Mouse (Mus musculus) left cerebral cortex, adult 9 months (tissue): ENCODE results near the gene Phc2.

ENCODE experiments used
- DNase-seq, 2 experiments: peaks; one replicate each; pipeline ENCODE4 v3.0.0; 2022; ENCODE audit warnings: low spot score in 2 of 2

The Phc2 gene

GRCm38 (mm10) chr4:128742379-128742970, 88.0 kb downstream of the Phc2 start:
- no peak for DNase-seq

- no peak for DNase-seq
Measured at GRCm38 (mm10) chr4:128743031-128743626, 88.6 kb downstream of the Phc2 start.

DNA sequence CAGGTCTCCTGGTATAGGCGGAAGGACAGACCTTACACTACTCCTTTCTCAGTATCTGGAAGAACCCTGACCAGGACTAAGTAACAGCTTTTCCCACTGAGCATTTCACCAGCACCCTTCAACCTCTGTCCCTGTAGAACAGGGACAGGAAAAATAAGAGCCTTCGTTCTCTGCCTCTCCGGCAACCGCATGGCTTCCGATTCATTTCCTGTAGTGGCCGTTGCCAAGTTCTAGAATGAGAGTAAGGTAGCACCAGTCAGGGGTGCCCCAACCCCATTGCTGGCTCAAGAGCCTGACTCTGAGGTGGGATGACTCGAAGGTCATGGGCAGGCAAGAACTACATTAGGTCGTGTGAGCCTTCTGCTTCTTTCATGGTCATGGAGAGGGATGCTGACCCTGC, 90.7 kb downstream of the Phc2 start:
- DNase-seq: no peak

DNA sequence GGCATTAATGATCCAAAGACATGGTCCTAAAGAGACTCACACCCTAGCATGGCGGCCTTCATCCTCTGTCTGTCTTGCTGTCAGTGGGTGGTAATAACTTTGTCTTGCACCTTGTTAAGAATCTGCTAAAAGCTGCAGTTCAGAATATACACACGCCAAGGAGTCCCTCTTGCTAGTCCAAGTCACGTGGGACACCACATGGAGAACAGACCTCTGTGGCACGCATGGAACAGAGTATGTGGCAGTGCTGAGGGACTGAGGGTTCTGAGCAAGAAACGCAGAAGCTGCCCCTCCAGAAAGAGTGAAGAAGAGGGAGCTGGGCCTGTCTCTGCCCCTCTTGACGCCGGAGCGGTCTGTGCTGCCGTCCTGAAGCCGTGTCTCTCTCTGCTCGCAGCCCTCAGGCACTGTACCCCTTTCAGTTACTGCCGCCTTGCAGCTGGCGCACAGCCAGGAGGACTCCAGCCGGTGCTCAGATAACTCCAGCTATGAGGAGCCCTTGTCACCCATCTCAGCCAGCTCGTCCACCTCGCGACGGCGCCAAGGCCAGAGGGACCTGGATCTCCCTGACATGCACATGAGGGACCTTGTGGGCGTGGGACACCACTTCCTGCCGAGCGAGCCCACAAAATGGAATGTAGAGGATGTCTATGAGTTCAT, 93.2 kb downstream of the Phc2 start:
- DNase-seq: no peak

- DNase-seq: no peak
Measured at GRCm38 (mm10) chr4:128748309-128748708, 93.8 kb downstream of the Phc2 start.

- DNase-seq: no peak
Measured at GRCm38 (mm10) chr4:128751006-128751405, 96.5 kb downstream of the Phc2 start.

- DNase-seq: no peak
Measured at GRCm38 (mm10) chr4:128752031-128752757, 97.7 kb downstream of the Phc2 start.

DNA sequence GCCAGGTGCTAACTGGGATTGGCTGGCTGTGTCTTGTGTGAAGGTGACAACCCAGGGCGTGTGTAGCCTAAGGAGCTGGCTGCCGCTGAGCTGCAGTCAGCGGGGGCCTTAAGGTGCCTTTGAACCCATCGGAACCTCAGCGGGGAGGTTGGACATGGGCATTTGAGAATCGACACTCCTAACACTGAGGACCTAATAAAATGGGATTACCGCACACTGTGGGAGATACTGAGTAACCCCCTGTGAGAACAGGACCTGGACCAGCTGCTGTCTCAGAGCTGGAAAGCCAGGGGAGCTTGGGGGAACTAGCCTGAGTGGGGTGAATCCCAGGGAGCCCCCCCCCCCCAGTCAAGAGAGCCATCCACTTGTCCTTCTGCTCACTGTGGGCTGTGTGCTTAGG, 99.1 kb downstream of the Phc2 start:
- DNase-seq: no peak

GRCm38 (mm10) chr4:128755064-128755463, 100.6 kb downstream of the Phc2 start, which contains the start of gene A3galt2:
TSS of gene A3galt2 (plus strand) at chr4:128755364.
- DNase-seq: no peak

GRCm38 (mm10) chr4:128755900-128756299, 101.4 kb downstream of the Phc2 start:
- DNase-seq: no peak

GRCm38 (mm10) chr4:128759214-128759613, 104.7 kb downstream of the Phc2 start:
- DNase-seq: no peak

DNA sequence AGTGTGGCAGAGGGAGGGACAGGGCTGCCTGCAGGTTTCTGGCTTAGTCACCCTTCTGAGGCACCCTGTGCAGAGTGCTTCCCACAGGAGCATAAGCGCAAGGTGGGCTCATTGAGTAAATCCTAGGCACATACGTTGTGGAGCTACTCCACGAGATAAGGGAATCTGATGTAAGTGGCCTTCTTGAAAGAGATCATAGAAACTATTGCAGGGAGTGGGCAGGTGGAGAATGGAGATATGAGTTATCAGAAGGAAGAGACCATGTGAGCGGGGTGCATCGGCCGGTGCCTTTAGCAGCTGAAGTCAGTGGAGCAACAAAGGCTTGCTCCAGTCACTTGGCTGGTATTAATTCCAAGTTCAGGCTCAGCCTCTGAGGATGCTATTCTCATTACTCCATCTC, 105.5 kb downstream of the Phc2 start:
- no peak for DNase-seq

DNA sequence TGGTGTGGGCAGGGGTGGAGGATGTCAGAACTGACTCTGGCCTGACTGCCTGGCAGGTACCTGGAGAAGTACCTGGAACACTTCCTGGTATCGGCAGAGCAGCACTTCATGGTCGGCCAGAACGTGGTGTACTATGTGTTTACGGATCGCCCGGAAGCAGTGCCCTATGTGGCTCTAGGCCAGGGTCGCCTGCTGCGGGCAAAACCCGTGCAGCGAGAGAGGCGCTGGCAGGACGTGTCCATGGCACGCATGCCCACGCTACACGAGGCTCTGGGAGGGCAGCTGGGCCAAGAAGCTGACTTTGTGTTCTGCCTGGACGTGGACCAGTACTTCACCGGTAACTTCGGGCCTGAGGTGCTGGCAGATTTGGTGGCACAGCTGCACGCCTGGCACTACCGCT, 112.4 kb downstream of the Phc2 start:
- DNase-seq: no peak

DNA sequence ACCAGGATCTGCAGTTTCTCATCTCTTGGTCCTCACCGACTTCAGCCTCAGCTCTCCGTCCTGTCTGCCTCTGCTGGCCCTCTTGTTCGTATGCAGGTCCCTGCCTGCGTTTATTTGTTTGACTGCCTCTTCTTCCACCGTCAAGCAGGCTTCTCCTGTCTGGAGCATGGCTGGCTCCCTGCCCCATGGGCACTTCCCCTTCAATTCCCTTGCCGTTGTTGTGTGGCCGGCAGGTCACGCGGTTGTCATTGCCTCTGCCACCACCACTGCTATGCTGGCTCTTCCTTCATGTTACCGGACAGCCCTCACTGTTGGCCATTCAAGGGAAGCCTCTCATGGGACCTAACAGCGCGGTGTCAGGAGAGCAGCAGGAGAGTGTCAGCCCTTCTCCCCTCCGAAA, 113.6 kb downstream of the Phc2 start:
- no peak for DNase-seq

DNA sequence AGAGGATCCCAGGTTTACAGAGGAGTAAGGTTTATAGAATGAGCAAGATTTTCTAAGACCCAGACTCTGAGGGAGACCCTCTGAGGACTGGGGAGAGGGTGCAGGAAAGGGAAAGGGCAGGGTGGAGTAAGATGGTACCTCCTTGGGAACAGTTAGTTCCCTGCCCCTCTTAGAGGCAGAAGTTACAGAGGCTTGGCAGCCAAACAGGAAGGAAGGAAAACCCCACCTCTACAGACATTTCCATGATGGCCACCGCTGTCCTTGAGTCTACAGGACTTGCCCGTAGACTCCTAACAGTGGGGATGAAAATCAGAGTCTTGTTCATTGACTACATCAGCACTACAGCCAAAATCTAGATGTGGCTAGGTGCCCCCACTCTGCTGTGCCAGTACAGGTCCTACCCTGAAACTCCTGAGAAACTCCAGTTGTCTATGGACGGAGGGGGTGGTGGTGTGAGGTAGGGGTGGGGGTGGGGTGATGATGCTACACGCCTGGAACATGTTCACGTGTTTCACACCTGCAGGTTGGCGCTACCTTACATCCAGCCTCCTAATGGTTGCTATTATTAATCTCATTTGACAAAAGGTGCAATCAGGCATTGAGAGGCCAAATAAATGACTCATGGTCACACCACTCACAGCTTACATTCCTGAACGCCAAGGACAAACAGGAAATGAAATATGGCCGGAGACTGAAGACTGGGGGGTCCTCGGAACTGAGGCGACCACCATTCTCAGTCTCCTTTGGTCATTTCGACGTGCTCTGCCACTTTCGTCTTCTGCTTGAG, 115.3 kb downstream of the Phc2 start:
- DNase-seq: no peak

- DNase-seq: no peak
Measured at GRCm38 (mm10) chr4:128770698-128771097, 116.2 kb downstream of the Phc2 start.

- DNase-seq: no peak
Measured at GRCm38 (mm10) chr4:128773820-128774219, 119.3 kb downstream of the Phc2 start.

DNA sequence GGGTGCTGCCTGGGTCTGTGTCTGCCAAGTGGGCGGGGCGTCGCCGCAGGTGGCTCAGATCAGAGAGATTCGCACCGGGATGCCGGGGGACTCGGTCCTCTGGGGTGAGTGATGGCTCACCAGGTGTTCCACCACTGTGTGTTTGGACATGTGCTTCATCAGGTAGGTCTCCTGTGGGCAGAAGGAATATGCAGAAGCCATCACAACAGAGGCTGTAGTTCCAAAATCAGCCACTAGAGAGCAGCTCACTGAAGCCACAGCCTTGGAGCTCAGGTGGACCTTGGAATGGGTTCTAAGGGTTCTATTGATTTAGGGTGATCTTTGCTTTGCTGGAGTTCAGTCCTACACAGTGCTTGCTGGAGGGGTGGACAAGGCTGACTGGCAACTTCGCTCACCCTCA, 120.0 kb downstream of the Phc2 start:
- peak in 1 of 2 experiments; percentile 62 for DNase-seq

GRCm38 (mm10) chr4:128776568-128777289, 122.2 kb downstream of the Phc2 start:
- DNase-seq: peak in 1 of 2 experiments; percentile 79

GRCm38 (mm10) chr4:128777593-128777992, 123.1 kb downstream of the Phc2 start:
- no peak for DNase-seq

- no peak for DNase-seq
Measured at GRCm38 (mm10) chr4:128782037-128782436, 127.5 kb downstream of the Phc2 start.
